Mouse (Mus musculus) stomach, embryonic 16.5 days (tissue): ENCODE measurements around the gene Gm32802. TPM values are rescaled to one million over a fixed set of nuclear protein-coding genes. Genes with fewer than 3 reads are reported as not detected.
"Not testable (repeated sequence)": the region's sequence is repeated elsewhere in the genome, so short reads cannot be mapped to it uniquely, and the experiment has no call there.

Source experiments
- ATAC-seq: fragments of 200-750 bp; cut with Nextera tagmentation; 2 replicates; pipeline ENCODE4 v1.8.0; 2017; ENCODE audit warnings: moderate number of reproducible peaks, moderate TSS enrichment; ENCODE audit not compliant: insufficient read depth, low FRiP score
- H3K27ac ChIP-seq: fragments of 300-500 bp; sonication (generic); 2 replicates; pipeline ENCODE4 v1.5.1; 2014; ENCODE audit warnings: low read length
- H3K27me3 ChIP-seq: fragments of 300-500 bp; sonication (generic); 2 replicates; pipeline ENCODE4 v1.6.1; 2014; ENCODE audit warnings: low read length, control low read depth, mixed read lengths; ENCODE audit not compliant: control insufficient read depth, insufficient read depth
- H3K36me3 ChIP-seq: fragments of 300-500 bp; sonication (generic); 2 replicates; pipeline ENCODE4 v1.6.1; 2014; ENCODE audit warnings: low read length; ENCODE audit not compliant: control insufficient read depth, insufficient read depth
- H3K4me1 ChIP-seq: fragments of 300-500 bp; sonication (generic); 2 replicates; pipeline ENCODE4 v1.6.1; 2014; ENCODE audit warnings: low read length, control low read depth, mixed read lengths; ENCODE audit not compliant: control insufficient read depth, insufficient read depth
- H3K4me2 ChIP-seq: fragments of 300-500 bp; sonication (generic); 2 replicates; pipeline ENCODE4 v1.6.1; 2014; ENCODE audit warnings: low read depth, low read length, mixed read lengths
- H3K4me3 ChIP-seq: fragments of 300-500 bp; sonication (generic); replicated peaks from 2 replicates; pipeline ENCODE4 v1.5.1; 2014; ENCODE audit warnings: mild to moderate bottlenecking, low read length
- H3K9ac ChIP-seq: fragments of 300-500 bp; sonication (generic); 2 replicates; pipeline ENCODE4 v1.6.1; 2014; ENCODE audit warnings: low read length
- H3K9me3 ChIP-seq: fragments of 300-500 bp; sonication (generic); replicated peaks from 2 replicates; pipeline ENCODE4 v1.6.1; 2016; ENCODE audit warnings: low read length, control low read depth; ENCODE audit not compliant: control insufficient read depth
- WGBS: fragments of 180-500 bp; shearing (Covaris S2); extraction: QIAGEN DNeasy Blood & Tissue Kit; methylation state at CpG from one replicate; pipeline ENCODE4 v1.1.7; 2014; 5-methylcytosine and 5-hydroxymethylcytosine counted together
- polyA plus RNA-seq: library from polyadenylated mRNA; unstranded; fragments of >200 nt; fragmentation: Nextera tagmentation; extraction: Ambion mirVana; gene quantifications from 2 replicates; pipeline ENCODE4 v1.2.1, GENCODE M21; 2015

The Gm32802 gene
- polyA plus RNA-seq = not detected in 2 replicates

- not testable (repeated sequence) for H3K9me3 ChIP-seq, H3K4me1 ChIP-seq, H3K4me2 ChIP-seq, H3K4me3 ChIP-seq, H3K36me3 ChIP-seq, H3K27me3 ChIP-seq, H3K27ac ChIP-seq, H3K9ac ChIP-seq, ATAC-seq
- WGBS = no CpG with 5 or more reads among the region's 13 CpGs
Observed at GRCm38 (mm10) chr10:118258388-118258787, at the start of gene Gm32802. Gene Gm32802 (plus strand): TSS chr10:118258688.

DNA sequence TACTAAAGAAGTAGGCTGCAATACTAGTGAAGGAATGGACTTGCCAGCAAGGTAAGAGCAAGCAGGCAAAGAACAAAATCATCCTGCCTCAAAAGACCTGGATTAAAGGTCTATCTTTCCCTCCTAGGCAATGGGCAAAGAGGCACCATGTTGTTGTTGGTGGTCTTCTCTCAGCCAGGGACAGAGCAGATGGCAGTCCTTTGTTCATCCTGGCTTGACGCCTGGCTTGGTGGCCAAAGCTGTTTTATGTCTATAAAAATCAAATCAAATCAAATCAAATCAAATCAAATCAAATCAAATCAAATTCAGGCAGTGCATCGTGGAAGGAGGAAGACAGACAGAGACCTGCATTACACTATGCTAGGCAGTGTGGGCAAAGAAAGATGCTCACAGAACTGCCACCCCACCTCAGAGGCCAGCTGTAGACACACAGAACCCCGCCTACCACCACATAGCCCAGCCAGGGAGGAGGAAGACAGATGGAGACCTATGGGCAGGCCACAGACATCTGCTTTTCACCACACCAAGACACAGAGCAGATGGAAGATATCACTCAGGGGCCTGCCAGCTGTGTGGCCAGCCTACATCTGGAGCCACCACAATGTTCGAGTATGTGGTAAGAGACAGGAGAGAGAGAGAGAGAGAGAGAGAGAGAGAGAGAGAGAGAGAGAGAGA is 42.6 kb upstream of the Gm32802 start:
- H3K27ac ChIP-seq, H3K9ac ChIP-seq, H3K36me3 ChIP-seq, H3K27me3 ChIP-seq, H3K4me2 ChIP-seq, H3K4me3 ChIP-seq, H3K9me3 ChIP-seq, ATAC-seq, H3K4me1 ChIP-seq: not testable (repeated sequence)
- WGBS = 81% methylated on average over 2 of the region's 4 CpGs

GRCm38 (mm10) chr10:118227629-118228028 is 30.9 kb upstream of the Gm32802 start:
- not testable (repeated sequence) for H3K27ac ChIP-seq, H3K4me2 ChIP-seq, H3K9me3 ChIP-seq, H3K36me3 ChIP-seq, H3K9ac ChIP-seq, ATAC-seq, H3K4me1 ChIP-seq, H3K4me3 ChIP-seq, H3K27me3 ChIP-seq
- WGBS = no CpG with 5 or more reads among the region's 2 CpGs

GRCm38 (mm10) chr10:118232607-118233006 is 25.9 kb upstream of the Gm32802 start:
- WGBS = no CpG with 5 or more reads among the region's 5 CpGs
- not testable (repeated sequence) for H3K9ac ChIP-seq, ATAC-seq, H3K36me3 ChIP-seq, H3K4me2 ChIP-seq, H3K27ac ChIP-seq, H3K4me3 ChIP-seq, H3K27me3 ChIP-seq, H3K9me3 ChIP-seq, H3K4me1 ChIP-seq

GRCm38 (mm10) chr10:118240680-118241079 is 17.8 kb upstream of the Gm32802 start, which contains the start of gene Gm32717:
Gene Gm32717 (minus strand): TSS chr10:118240780.
- not testable (repeated sequence) for H3K27me3 ChIP-seq, H3K9ac ChIP-seq, H3K4me1 ChIP-seq, ATAC-seq, H3K4me3 ChIP-seq, H3K27ac ChIP-seq, H3K36me3 ChIP-seq, H3K9me3 ChIP-seq, H3K4me2 ChIP-seq
- no CpG with 5 or more reads among the region's 13 CpGs for WGBS

GRCm38 (mm10) chr10:118249006-118249595 is 9.4 kb upstream of the Gm32802 start:
- H3K4me2 ChIP-seq, H3K27ac ChIP-seq, H3K4me3 ChIP-seq, ATAC-seq, H3K27me3 ChIP-seq, H3K36me3 ChIP-seq, H3K9ac ChIP-seq, H3K9me3 ChIP-seq, H3K4me1 ChIP-seq: not testable (repeated sequence)
- WGBS = 56% methylated on average over 11 of the region's 11 CpGs

GRCm38 (mm10) chr10:118250852-118251295 is 7.6 kb upstream of the Gm32802 start:
- Histone ChIP-seq H3K27ac (no peak overlapping the region), H3K9ac (no peak overlapping the region), H3K4me2 (no peak overlapping the region), H3K4me1 (no peaks in the 10 kb centered on the region), H3K27me3 (no peaks in the 10 kb centered on the region), H3K36me3 (no peaks in the 10 kb centered on the region), H3K9me3 (no peaks in the 10 kb centered on the region), H3K4me3 (no peak overlapping the region)
- 37% methylated on average over 10 of the region's 10 CpGs for WGBS
- ATAC-seq = no peak

- WGBS = 20% methylated on average over 1 of the region's 8 CpGs
- not testable (repeated sequence) for H3K4me2 ChIP-seq, H3K9ac ChIP-seq, H3K36me3 ChIP-seq, H3K27ac ChIP-seq, H3K9me3 ChIP-seq, H3K4me1 ChIP-seq, ATAC-seq, H3K27me3 ChIP-seq, H3K4me3 ChIP-seq
Observed at GRCm38 (mm10) chr10:118268812-118269211, 10.3 kb downstream of the Gm32802 start.

DNA sequence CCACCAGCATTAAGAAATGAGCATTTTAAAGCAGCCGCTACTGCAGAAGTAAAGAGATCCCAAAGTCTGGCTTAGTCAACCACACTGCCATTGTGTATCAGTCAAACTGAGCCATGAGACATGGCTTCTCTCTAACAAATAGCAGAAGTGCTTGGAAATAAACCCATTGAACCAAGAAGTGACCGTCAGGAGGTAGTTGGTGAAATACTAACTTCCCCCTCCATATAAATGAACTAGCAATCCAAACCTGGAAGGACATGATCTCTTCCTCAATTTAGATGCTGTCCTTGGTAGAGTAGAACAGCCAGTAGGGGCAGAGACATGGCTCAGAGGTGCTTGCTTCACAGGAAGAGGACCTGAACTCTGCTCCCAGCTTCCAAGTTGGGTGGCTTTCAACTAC is 12.9 kb downstream of the Gm32802 start:
- 86% methylated on average over 1 of the region's 2 CpGs for WGBS
- not testable (repeated sequence) for H3K4me2 ChIP-seq, H3K27ac ChIP-seq, ATAC-seq, H3K4me3 ChIP-seq, H3K9ac ChIP-seq, H3K27me3 ChIP-seq, H3K36me3 ChIP-seq, H3K9me3 ChIP-seq, H3K4me1 ChIP-seq
